Mouse (Mus musculus) C2C12 (cell line): ENCODE measurements around the gene Atp2b2.

Source experiments
- CTCF ChIP-seq: IDR thresholded peaks from one replicate; pipeline ENCODE4 v1.5.1; 2011; ENCODE audit not compliant: control insufficient read depth, insufficient read depth, insufficient read length
- MAX ChIP-seq: IDR thresholded peaks from one replicate; pipeline ENCODE4 v1.6.1; 2011; ENCODE audit warnings: mild to moderate bottlenecking, control low read depth
- MYOD1 ChIP-seq: IDR thresholded peaks from one replicate; pipeline ENCODE4 v1.6.1; 2011; ENCODE audit warnings: low read depth; ENCODE audit not compliant: control insufficient read depth, insufficient read length
- MYOG ChIP-seq: IDR thresholded peaks from one replicate; pipeline ENCODE4 v1.6.1; 2011; ENCODE audit not compliant: control insufficient read depth, insufficient read length; ENCODE audit errors: extremely low read depth
- USF1 ChIP-seq: IDR thresholded peaks from one replicate; pipeline ENCODE4 v1.6.1; 2011; ENCODE audit warnings: low read depth, mild to moderate bottlenecking, control low read depth, moderate library complexity

GRCm38 (mm10) chr6:113785658-113786057 is 256.8 kb downstream of the Atp2b2 start:
- TF ChIP-seq USF1, result no peak
- no peak for TF ChIP-seq MAX
- TF ChIP-seq MYOG, result no peak
- no peak for TF ChIP-seq CTCF
- no peak for TF ChIP-seq MYOD1
